In the genomic region with DNA sequence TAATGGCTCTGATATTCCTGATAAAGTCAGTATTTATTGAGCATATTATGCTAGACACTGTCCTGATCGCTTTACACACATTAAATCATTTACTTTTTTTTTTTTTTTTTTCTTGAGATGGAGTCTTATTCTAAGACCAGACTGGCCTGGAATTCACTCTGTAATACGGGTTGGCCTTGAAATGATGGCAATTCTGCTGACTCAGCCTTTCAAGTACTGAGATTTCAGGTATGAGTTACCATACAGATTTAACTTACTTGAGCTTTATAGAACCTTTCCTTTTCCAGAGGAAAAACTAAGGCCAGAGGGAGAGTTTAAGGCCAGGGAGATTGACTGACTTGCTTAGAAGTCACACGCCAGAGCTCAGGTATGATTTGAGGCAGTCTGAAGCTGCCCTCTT, we compare ENCODE assay signal across 23 mouse cellular contexts. TPM values are rescaled to one million over a fixed set of nuclear protein-coding genes. Genes with fewer than 3 reads are reported as not detected.
DNase-seq lines count a peak whose midpoint lies in the region; ATAC-seq and TF ChIP-seq lines count a peak whose summit lies in the region.
"Had no signal": no experiment of that assay in that cellular context is flagged by ENCODE, and none has a peak within 500 bp of the region (broad histone marks: within the 10 kb centered on the region; RNA-seq: fewer than 3 reads in every experiment).

No protein-coding gene starts in this region.

- no peaks in the 10 kb centered on the region for H3K9me3 ChIP-seq in CH12.LX (replicated peaks; ENCODE audit: low read length)
- H3K9me3 ChIP-seq in ES-E14 (ENCODE audit: control insufficient read depth, insufficient read depth, low read depth, low read length) = no peaks in the 10 kb centered on the region
- H3K9me3 ChIP-seq in MEL (replicated peaks; ENCODE audit: insufficient read depth, low read length) = no peaks in the 10 kb centered on the region
- H3K9me3 ChIP-seq: G1E had no signal

- H3K4me3 ChIP-seq in CH12.LX (replicated peaks in 1 of 3; ENCODE audit: low read depth in 2 of 3, low read length in 2 of 3, poor library complexity in 1 of 3) (no peak overlapping the region), ES-E14 (ENCODE audit: insufficient read depth in 1 of 2, low read depth in 1 of 2, low read length in 2 of 2, poor library complexity in 1 of 2, severe bottlenecking in 1 of 2) (no peak overlapping the region), MEL (ENCODE audit: control insufficient read depth in 1 of 2, insufficient read depth in 1 of 2, low read depth in 2 of 2, low read length in 2 of 2) (no peak overlapping the region)

- no peaks in the 10 kb centered on the region for H3K4me1 ChIP-seq in CH12.LX (ENCODE audit: control insufficient read depth in 1 of 2, insufficient read depth in 2 of 2)
- H3K4me1 ChIP-seq in ES-E14 (ENCODE audit: control insufficient read depth in 2 of 2, insufficient read depth in 2 of 2, low read length in 2 of 2, poor library complexity in 1 of 2) = no peaks in the 10 kb centered on the region
- peaks cover 15 to 21% of the 10 kb centered on the region in 2 experiments for H3K4me1 ChIP-seq in MEL (ENCODE audit: control insufficient read depth in 1 of 2, insufficient read depth in 2 of 2, low read length in 2 of 2)

- TF ChIP-seq CTCF in CH12.LX (conservative IDR thresholded peaks at IDR 0.05 in 1 of 2, IDR thresholded peaks at IDR 0.05 in 1 of 2; ENCODE audit: low read depth in 2 of 2, low read length in 2 of 2) (no peak), MEL (IDR thresholded peaks at IDR 0.05 in 2 of 3, conservative IDR thresholded peaks at IDR 0.05 in 1 of 3; ENCODE audit: control insufficient read depth in 1 of 3, insufficient read depth in 1 of 3, low read depth in 2 of 3, low read length in 3 of 3, poor library complexity in 1 of 3, severe bottlenecking in 1 of 3) (no peak)

- H3K27me3 ChIP-seq in CH12.LX (replicated peaks) (no peaks in the 10 kb centered on the region), MEL (ENCODE audit: control insufficient read depth in 1 of 2, insufficient read depth in 2 of 2, low read length in 2 of 2) (no peaks in the 10 kb centered on the region)
- H3K27me3 ChIP-seq: Patski had no signal

- dilution Hi-C loops in CH12.LX (cut with MboI; ENCODE audit: extremely low pct_ligation_motif_present, extremely low pct_unique_long_range_greater_than_20kb, low sequenced_read_pairs) = no loop called here

- H3K79me2 ChIP-seq in CH12.LX (replicated peaks; ENCODE audit: control insufficient read depth, extremely low read depth, insufficient read depth, poor library complexity, severe bottlenecking) (no peaks in the 10 kb centered on the region), MEL (ENCODE audit: control insufficient read depth, insufficient read depth, low read length, poor library complexity) (no peaks in the 10 kb centered on the region)

- in situ Hi-C loops in CH12.LX (cut with MboI; ENCODE audit: low pct_ligation_motif_present, low pct_unique_long_range_greater_than_20kb, low sequenced_read_pairs) (loop anchor here (25.0 kb wide), 1 partner anchor 594 kb away; the partner anchor contains the start of gene Clpb), ES-E14 (cut with MboI; ENCODE audit: low sequenced_read_pairs in 2 of 2, unreplicated experiment in 2 of 2) (loop anchor here in 1 of 2 experiments (10.0 kb wide), 1 partner anchor 168 kb away; no protein-coding TSS in a partner anchor)

- DNase-seq in CH12.LX (ENCODE audit: extremely low read depth) (no peak), ES-E14 (ENCODE audit: low read depth, low spot score) (no peak), MEL (ENCODE audit: low read depth, low spot score) (no peak)
- no peak for DNase-seq in kidney, postnatal 10 days
- DNase-seq in thymus, postnatal 14 days = no peak
- DNase-seq: adrenal gland, adult 2 months; adrenal gland, adult 8-10 months; adrenal gland, postnatal 10 days; adrenal gland, postnatal 14 days; adrenal gland, postnatal 25 days; adrenal gland, postnatal 36 days; B cell, adult 2 months; cerebellum, adult 11 months; cerebellum, adult 11-12 months; cerebellum, adult 18-20 months; cerebellum, adult 2 months; cerebellum, adult 8-10 months; cerebellum, adult 9-10 months had no signal

- no peak overlapping the region for H3K27ac ChIP-seq in CH12.LX (ENCODE audit: insufficient read depth, low read depth)
- H3K27ac ChIP-seq in ES-E14 (ENCODE audit: insufficient read depth, low read depth, low read length, poor library complexity, severe bottlenecking) = no peak overlapping the region
- no peak overlapping the region for H3K27ac ChIP-seq in MEL (ENCODE audit: control insufficient read depth, low read depth, low read length)

- ATAC-seq in erythroblast, adult 5-6 weeks (replicated peaks; ENCODE audit: low FRiP score, poor library complexity, severe bottlenecking) = no peak
- ATAC-seq: activated CD4-positive, CD25-positive, alpha-beta regulatory T cell, adult 4 months; CD4-positive, CD25-positive, alpha-beta regulatory T cell, adult 4 months; Patski had no signal

- H3K9ac ChIP-seq in CH12.LX (ENCODE audit: insufficient read depth, low read depth) (no peak overlapping the region), ES-E14 (ENCODE audit: insufficient read depth, low read depth, low read length, poor library complexity, severe bottlenecking) (no peak overlapping the region), MEL (ENCODE audit: control insufficient read depth, low read depth, low read length, poor library complexity, severe bottlenecking) (no peak overlapping the region)

- no peak for TF ChIP-seq RAD21 in CH12.LX (IDR thresholded peaks at IDR 0.05; ENCODE audit: low read depth, low read length)
- no peak for TF ChIP-seq RAD21 in MEL (IDR thresholded peaks at IDR 0.05; ENCODE audit: low read depth, low read length)

- H3K4me2 ChIP-seq in CH12.LX (ENCODE audit: insufficient read depth, low read depth, poor library complexity, severe bottlenecking) = no peak overlapping the region

- H3K36me3 ChIP-seq in CH12.LX (replicated peaks in 1 of 2; ENCODE audit: control insufficient read depth in 1 of 2, insufficient read depth in 1 of 2, low read length in 1 of 2) (no peaks in the 10 kb centered on the region), ES-E14 (ENCODE audit: control insufficient read depth, insufficient read depth, low read length, poor library complexity, severe bottlenecking) (no peaks in the 10 kb centered on the region), MEL (ENCODE audit: control insufficient read depth in 1 of 2, insufficient read depth in 2 of 2, low read length in 2 of 2) (peaks cover 0 to 17% of the 10 kb centered on the region in 2 experiments; a peak in 2 of 4 replicates)
- H3K36me3 ChIP-seq: G1E had no signal

- TF ChIP-seq POLR2A in CH12.LX (IDR thresholded peaks at IDR 0.05; ENCODE audit: low read depth, low read length) (no peak), MEL (IDR thresholded peaks at IDR 0.05; ENCODE audit: control insufficient read depth in 1 of 2, insufficient read depth in 1 of 2, low read depth in 1 of 2, low read length in 2 of 2, poor library complexity in 1 of 2) (no peak)

- TF ChIP-seq EP300 in CH12.LX (IDR thresholded peaks at IDR 0.05; ENCODE audit: low read length) (no peak), MEL (IDR thresholded peaks at IDR 0.05; ENCODE audit: low read depth in 1 of 2, low read length in 2 of 2) (no peak)

TF ChIP-seq in CH12.LX, 34 proteins besides CTCF, POLR2A, EP300 and RAD21 (continues in another document):
- no peak for TF ChIP-seq CHD1 (IDR thresholded peaks at IDR 0.05; ENCODE audit: low read depth, low read length)

TF ChIP-seq in MEL, 35 proteins besides CTCF, POLR2A, EP300 and RAD21 (continues in another document):
- peak; percentile 89 for TF ChIP-seq MAFK (IDR thresholded peaks at IDR 0.05; ENCODE audit: borderline replicate concordance, low read depth, low read length)

RNA-seq across cellular contexts. Expression of gene Rhog, which starts 0.8 kb away (rescaled TPM):
- total RNA-seq in CH12.LX (2012; rRNA removed) = 17.1 and 22.7 TPM in 2 replicates
- 9.6 and 12.2 TPM in 2 replicates for total RNA-seq in CH12.LX (2014; rRNA removed)
- 109 and 118 TPM in 2 replicates for polyA plus RNA-seq in CH12.LX (2012; ENCODE audit: insufficient read length, low read depth)
- 3.8 and 4.3 TPM in 2 replicates for total RNA-seq in ES-E14 (2012; rRNA removed)
- 24.1 and 33.3 TPM in 2 replicates for total RNA-seq in MEL (2012; rRNA removed)
- 100 to 1,000 TPM; 347 to 425 TPM for polyA plus RNA-seq in MEL (2012; ENCODE audit: insufficient read depth in 1 of 2, insufficient read length in 2 of 2, low read depth in 1 of 2, low replicate concordance in 2 of 2, missing spikeins in 1 of 2)
- total RNA-seq in erythroblast, adult 5-6 weeks (2015; ENCODE audit: low replicate concordance) = 110 and 113 TPM in 2 replicates
- total RNA-seq in erythroblast, adult 5-6 weeks (2017; ENCODE audit: low replicate concordance) = 22.4 and 27.5 TPM in 2 replicates

RNA-seq across cellular contexts. Expression of gene Stim1, which starts 11.0 kb away (rescaled TPM):
- 8.9 and 10.2 TPM in 2 replicates for total RNA-seq in CH12.LX (2012; rRNA removed)
- 21.0 and 26.6 TPM in 2 replicates for total RNA-seq in CH12.LX (2014; rRNA removed)
- polyA plus RNA-seq in CH12.LX (2012; ENCODE audit: insufficient read length, low read depth) = 23.9 and 24.1 TPM in 2 replicates
- 22.4 and 31.3 TPM in 2 replicates for total RNA-seq in ES-E14 (2012; rRNA removed)
- 26.1 and 28.2 TPM in 2 replicates for total RNA-seq in MEL (2012; rRNA removed)
- 10 to 100 TPM in 1 of 2 experiments, not detected in 1; 65.0 TPM for polyA plus RNA-seq in MEL (2012; ENCODE audit: insufficient read depth in 1 of 2, insufficient read length in 2 of 2, low read depth in 1 of 2, low replicate concordance in 2 of 2, missing spikeins in 1 of 2)
- total RNA-seq in erythroblast, adult 5-6 weeks (2015; ENCODE audit: low replicate concordance) = 7.7 and 29.2 TPM in 2 replicates
- total RNA-seq in erythroblast, adult 5-6 weeks (2017; ENCODE audit: low replicate concordance) = 18.1 and 18.5 TPM in 2 replicates

RNA-seq across cellular contexts. Expression of gene Pgap2, which starts 46.6 kb away (rescaled TPM):
- total RNA-seq in CH12.LX (2012; rRNA removed) = 13.2 and 18.3 TPM in 2 replicates
- 20.3 and 23.7 TPM in 2 replicates for total RNA-seq in CH12.LX (2014; rRNA removed)
- 26.1 and 38.5 TPM in 2 replicates for polyA plus RNA-seq in CH12.LX (2012; ENCODE audit: insufficient read length, low read depth)
- total RNA-seq in ES-E14 (2012; rRNA removed) = 24.0 and 30.1 TPM in 2 replicates
- total RNA-seq in MEL (2012; rRNA removed) = 21.1 and 29.2 TPM in 2 replicates
- polyA plus RNA-seq in MEL (2012; ENCODE audit: insufficient read depth in 1 of 2, insufficient read length in 2 of 2, low read depth in 1 of 2, low replicate concordance in 2 of 2, missing spikeins in 1 of 2) = 10 to 100 TPM in 1 of 2 experiments, not detected in 1; 91.1 TPM
- total RNA-seq in erythroblast, adult 5-6 weeks (2015; ENCODE audit: low replicate concordance) = 19.0 and 23.4 TPM in 2 replicates
- total RNA-seq in erythroblast, adult 5-6 weeks (2017; ENCODE audit: low replicate concordance) = 3.5 and 5.7 TPM in 2 replicates

RNA-seq across cellular contexts. Expression of gene Nup98, which starts 46.7 kb away (rescaled TPM):
- total RNA-seq in CH12.LX (2012; rRNA removed) = 24.6 and 27.3 TPM in 2 replicates
- total RNA-seq in CH12.LX (2014; rRNA removed) = 23.9 and 25.0 TPM in 2 replicates
- polyA plus RNA-seq in CH12.LX (2012; ENCODE audit: insufficient read length, low read depth) = 34.3 and 37.1 TPM in 2 replicates
- 50.5 and 59.4 TPM in 2 replicates for total RNA-seq in ES-E14 (2012; rRNA removed)
- 25.9 and 31.7 TPM in 2 replicates for total RNA-seq in MEL (2012; rRNA removed)
- 100 to 1,000 TPM in 1 of 2 experiments, 10 to 100 TPM in 1; 45.2 to 195 TPM for polyA plus RNA-seq in MEL (2012; ENCODE audit: insufficient read depth in 1 of 2, insufficient read length in 2 of 2, low read depth in 1 of 2, low replicate concordance in 2 of 2, missing spikeins in 1 of 2)
- 18.6 and 20.7 TPM in 2 replicates for total RNA-seq in erythroblast, adult 5-6 weeks (2015; ENCODE audit: low replicate concordance)
- total RNA-seq in erythroblast, adult 5-6 weeks (2017; ENCODE audit: low replicate concordance) = 14.4 and 16.6 TPM in 2 replicates

Comparison
In these comparisons a context has a peak if more than half of its experiments do, and no peak if none do; other contexts are left out.
1. Of the 35 proteins assayed by ChIP-seq in both MEL and CH12.LX: peak only in MEL: none; only in CH12.LX: none; in both: MAFK; in neither: 34.